Mouse (Mus musculus): Measurements from ENCODE around the gene Pef1. TPM values are rescaled to one million over a fixed set of nuclear protein-coding genes. Genes with fewer than 3 reads are reported as not detected.

The Pef1 gene
- 9.7 to 15.8 TPM (median 10.2 TPM) in 3 replicates for total RNA-seq (2017)

DNA sequence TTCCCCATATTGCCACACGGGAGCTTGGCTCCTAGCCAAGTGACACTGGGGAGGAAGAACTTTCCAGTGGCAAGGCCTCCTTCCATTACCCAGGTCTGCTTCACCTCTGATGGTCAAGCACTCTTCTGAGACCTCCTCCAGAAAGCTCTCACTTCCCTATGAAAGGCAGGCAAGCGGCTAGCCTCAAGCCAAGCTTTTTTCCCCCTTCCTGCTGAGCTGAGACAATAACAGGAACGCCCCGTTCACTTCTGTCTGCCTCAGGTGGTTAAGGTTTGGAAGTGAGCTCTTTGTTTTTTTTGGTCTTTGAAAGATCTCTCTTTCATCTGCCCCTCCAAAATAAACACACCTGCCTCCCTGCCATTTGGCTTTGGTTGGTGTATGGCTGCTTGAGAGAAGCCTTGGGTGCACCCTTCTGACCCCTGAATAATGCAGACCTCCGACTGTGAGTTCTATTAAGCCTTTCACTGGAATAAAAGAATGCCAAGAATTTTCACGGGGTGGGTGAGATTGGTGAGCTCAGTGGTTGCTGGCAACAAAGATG lies at the start of gene Pef1:
Gene Pef1, plus strand, starts transcription at position 448 of the 541 bp plus-strand sequence.
- no peak for ATAC-seq (replicated peaks; ENCODE audit: insufficient number of reproducible peaks, low FRiP score, low TSS enrichment, poor library complexity, severe bottlenecking)

DNA sequence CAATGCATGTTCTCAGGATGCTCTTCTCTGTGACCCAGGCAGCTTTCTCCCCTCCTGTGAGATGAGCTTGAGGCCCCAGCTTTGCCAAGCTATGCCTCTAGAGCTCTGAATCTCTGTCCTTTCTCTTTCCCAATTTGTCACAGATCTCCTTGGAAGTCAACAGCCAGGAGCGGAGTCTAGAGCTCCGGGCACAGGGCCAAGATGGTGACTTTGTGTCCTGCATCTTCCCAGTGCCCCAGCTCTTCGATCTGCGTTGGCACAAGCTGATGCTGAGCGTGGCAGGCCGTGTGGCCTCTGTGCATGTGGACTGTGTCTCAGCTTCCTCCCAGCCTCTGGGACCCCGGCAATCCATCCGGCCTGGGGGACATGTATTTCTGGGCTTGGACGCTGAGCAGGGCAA lies 49.2 kb upstream of the Pef1 start:
- no peak for ATAC-seq (replicated peaks; ENCODE audit: insufficient number of reproducible peaks, low FRiP score, low TSS enrichment, poor library complexity, severe bottlenecking)

GRCm38 (mm10) chr4:130054727-130055126 lies 47.6 kb upstream of the Pef1 start:
- no peak for ATAC-seq (replicated peaks; ENCODE audit: insufficient number of reproducible peaks, low FRiP score, low TSS enrichment, poor library complexity, severe bottlenecking)

DNA sequence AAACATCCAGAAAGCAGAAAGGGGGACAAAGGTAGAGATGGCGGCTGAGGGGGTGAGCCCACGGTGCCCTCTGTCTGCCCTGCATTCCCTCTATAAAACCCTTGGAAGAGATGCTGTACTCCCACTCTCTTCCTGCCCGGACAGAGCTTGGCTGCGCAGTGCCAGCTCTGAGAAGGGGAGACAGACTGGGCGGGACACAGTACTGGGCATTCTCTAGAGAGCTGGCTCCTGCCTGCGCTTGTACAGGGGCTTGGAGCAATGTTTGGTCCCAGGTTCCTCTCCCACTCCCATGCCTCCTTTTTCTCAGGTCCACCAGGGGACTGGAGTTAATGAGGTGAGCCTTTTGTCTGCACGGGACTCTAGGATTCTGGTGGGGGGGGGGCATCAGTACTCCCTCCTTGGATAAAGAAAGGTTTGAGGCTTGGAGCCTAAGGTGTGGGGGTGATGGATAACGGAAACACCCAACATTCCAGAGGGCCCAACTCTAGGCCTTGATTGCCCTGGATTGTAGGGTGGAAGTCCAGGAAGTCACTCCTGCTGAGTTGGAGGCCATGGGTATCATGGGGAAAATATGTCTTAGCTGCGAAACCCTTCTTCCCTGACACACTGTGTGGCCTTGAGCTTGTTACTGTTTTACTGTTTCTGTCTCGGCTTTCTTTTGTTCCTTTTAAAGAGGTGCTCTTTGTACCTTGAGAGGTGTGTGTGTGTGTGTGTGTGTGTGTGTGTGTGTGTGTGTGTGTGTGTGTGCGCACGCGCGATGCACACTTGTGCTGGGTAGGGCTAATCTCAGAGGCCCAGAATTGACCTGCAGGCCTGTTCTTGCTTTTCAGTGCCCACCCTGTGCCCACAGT lies 47.0 kb upstream of the Pef1 start:
- no peak for ATAC-seq (replicated peaks; ENCODE audit: insufficient number of reproducible peaks, low FRiP score, low TSS enrichment, poor library complexity, severe bottlenecking)

- ATAC-seq (replicated peaks; ENCODE audit: insufficient number of reproducible peaks, low FRiP score, low TSS enrichment, poor library complexity, severe bottlenecking), result no peak
Observed at GRCm38 (mm10) chr4:130056011-130056322, 46.4 kb upstream of the Pef1 start.

- ATAC-seq (replicated peaks; ENCODE audit: insufficient number of reproducible peaks, low FRiP score, low TSS enrichment, poor library complexity, severe bottlenecking), result no peak
Observed at GRCm38 (mm10) chr4:130056471-130056870, 45.9 kb upstream of the Pef1 start.

GRCm38 (mm10) chr4:130060937-130061336 lies 41.4 kb upstream of the Pef1 start:
- ATAC-seq (replicated peaks; ENCODE audit: insufficient number of reproducible peaks, low FRiP score, low TSS enrichment, poor library complexity, severe bottlenecking), result no peak

GRCm38 (mm10) chr4:130063191-130063590 lies 39.2 kb upstream of the Pef1 start:
- ATAC-seq (replicated peaks; ENCODE audit: insufficient number of reproducible peaks, low FRiP score, low TSS enrichment, poor library complexity, severe bottlenecking), result no peak

GRCm38 (mm10) chr4:130066816-130067215 lies 35.5 kb upstream of the Pef1 start:
- no peak for ATAC-seq (replicated peaks; ENCODE audit: insufficient number of reproducible peaks, low FRiP score, low TSS enrichment, poor library complexity, severe bottlenecking)

GRCm38 (mm10) chr4:130070523-130070922 lies 31.8 kb upstream of the Pef1 start:
- ATAC-seq (replicated peaks; ENCODE audit: insufficient number of reproducible peaks, low FRiP score, low TSS enrichment, poor library complexity, severe bottlenecking), result no peak

DNA sequence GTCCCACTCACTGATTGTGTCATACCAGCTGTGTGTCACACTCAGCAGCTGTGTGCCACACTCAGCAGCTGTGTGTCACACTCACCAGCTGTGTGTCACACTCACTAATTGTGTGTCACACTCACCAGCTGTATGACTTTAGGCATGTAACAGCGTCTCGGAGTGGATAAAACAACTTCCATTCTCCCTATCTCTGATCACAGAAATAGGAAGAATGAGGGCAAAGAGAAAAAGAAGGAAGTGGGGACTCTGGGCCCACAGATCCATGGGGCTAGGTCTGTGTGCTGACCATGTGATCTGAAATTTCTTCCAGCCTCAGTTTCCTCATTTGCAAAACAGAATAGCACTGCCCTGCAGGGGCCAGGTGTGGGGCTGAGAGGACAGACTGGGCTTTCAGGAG lies 30.6 kb upstream of the Pef1 start:
- ATAC-seq (replicated peaks; ENCODE audit: insufficient number of reproducible peaks, low FRiP score, low TSS enrichment, poor library complexity, severe bottlenecking), result no peak

- ATAC-seq (replicated peaks; ENCODE audit: insufficient number of reproducible peaks, low FRiP score, low TSS enrichment, poor library complexity, severe bottlenecking), result no peak
Observed at GRCm38 (mm10) chr4:130073367-130073766, 29.0 kb upstream of the Pef1 start.

GRCm38 (mm10) chr4:130074761-130075515 lies 27.4 kb upstream of the Pef1 start:
- no peak for ATAC-seq (replicated peaks; ENCODE audit: insufficient number of reproducible peaks, low FRiP score, low TSS enrichment, poor library complexity, severe bottlenecking)

DNA sequence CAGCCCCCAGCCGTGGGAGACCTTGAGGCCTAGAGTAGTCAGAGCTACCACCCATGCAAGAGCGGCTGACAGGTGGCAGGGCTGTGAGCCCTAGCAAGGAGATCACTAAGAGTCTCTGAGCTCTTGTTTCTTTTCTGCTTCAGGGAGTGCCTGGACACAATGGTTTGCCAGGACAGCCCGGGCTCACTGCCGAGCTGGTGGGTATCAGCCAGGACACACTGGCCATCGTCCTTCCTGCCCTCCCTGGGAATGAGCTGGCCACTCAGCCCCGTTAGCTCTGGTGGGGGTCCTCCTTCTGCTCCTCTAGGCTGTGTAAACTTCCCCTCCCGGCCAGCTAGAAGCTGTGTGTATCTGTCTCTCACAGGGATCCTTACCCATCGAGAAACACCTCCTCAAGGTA lies 25.5 kb upstream of the Pef1 start:
- no peak for ATAC-seq (replicated peaks; ENCODE audit: insufficient number of reproducible peaks, low FRiP score, low TSS enrichment, poor library complexity, severe bottlenecking)

GRCm38 (mm10) chr4:130078816-130079485 lies 23.4 kb upstream of the Pef1 start:
- no peak for ATAC-seq (replicated peaks; ENCODE audit: insufficient number of reproducible peaks, low FRiP score, low TSS enrichment, poor library complexity, severe bottlenecking)

GRCm38 (mm10) chr4:130079521-130079920 lies 22.8 kb upstream of the Pef1 start:
- ATAC-seq (replicated peaks; ENCODE audit: insufficient number of reproducible peaks, low FRiP score, low TSS enrichment, poor library complexity, severe bottlenecking), result no peak

DNA sequence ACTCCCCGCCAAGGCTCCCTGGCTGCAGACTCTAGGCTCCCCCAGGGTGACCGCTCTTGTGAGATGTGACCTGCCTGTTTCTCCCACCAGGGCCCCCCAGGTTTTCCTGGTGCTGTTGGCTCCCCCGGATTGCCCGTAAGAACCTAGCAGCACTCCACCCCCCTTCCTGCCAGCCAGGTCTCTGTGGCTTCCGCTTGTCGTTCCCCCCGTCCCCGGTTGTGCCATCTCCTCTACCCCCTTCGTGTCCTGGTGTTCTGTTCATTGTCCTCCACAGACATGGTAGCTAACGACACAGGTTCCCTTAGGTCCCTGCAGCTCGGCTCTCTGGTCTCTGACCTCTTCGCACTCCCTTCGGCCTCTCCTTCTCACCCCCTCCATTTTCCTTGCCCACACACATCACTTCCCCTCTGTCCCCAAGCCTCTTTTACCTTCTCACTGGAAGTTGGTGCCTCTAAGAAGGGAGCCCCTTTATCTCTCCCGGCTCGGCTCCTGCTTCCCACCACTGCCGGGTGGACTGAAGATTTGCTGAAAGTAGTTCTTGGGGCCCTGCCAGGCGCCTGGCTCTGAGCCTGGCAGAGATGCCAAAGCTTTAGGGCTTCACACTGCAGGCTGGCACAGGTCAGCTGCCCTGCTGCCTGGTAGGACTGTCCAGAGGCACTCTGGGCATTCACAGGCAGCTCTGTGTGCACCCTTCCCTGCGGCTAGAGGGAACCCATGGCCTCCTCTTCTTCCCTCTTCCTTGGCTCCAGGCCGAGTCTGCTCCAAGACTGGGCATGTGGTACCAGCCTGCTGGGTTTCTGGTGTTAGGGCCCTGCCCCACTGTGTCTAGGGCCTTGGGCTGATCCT lies 20.8 kb upstream of the Pef1 start:
- ATAC-seq (replicated peaks; ENCODE audit: insufficient number of reproducible peaks, low FRiP score, low TSS enrichment, poor library complexity, severe bottlenecking), result no peak

- no peak for ATAC-seq (replicated peaks; ENCODE audit: insufficient number of reproducible peaks, low FRiP score, low TSS enrichment, poor library complexity, severe bottlenecking)
Observed at GRCm38 (mm10) chr4:130082211-130082610, 20.1 kb upstream of the Pef1 start.
